Mouse (Mus musculus): ENCODE measurements around the gene Olfr411.

DNA sequence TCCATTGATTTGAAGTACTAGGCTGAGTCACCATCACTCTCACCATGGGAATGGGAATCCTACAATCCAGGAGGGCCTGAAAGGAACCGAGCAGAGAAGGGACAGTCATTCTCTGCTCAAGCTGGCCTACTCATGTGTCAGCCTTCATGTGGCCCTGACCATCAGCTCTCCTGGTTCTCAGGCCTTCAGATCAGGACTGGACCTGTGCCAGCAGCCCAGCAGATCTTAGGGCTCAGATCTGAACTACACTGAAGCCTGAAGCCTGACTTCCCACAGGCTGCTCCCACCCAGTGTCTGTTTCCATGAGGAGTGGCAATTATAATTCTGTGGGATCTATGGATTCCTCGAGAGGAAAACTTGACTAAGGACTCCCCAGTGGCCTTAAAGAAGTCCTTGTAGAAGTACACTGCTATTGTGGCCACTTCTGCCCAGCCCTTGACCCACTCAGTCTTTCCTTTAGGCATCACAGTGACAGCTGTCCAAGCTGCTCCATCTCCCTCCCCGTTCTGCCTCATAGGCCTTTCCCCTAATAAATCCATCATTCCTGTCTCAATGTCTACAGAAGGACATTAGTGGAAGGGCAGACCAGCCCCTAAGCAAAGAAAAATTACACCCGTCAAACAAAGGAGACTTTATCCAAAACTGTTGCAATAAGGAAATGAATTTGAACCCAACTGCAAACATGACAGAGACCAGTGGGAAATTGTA lies 26.9 kb upstream of the Olfr411 start:
- TF ChIP-seq CTCF (IDR thresholded peaks at IDR 0.05; ENCODE audit: low read depth) = no peak
- no peak for TF ChIP-seq EP300 (IDR thresholded peaks at IDR 0.05; ENCODE audit: low read depth)

All from liver, embryonic 14.5 days (tissue).